ENCODE assay signal across 8 mouse cellular contexts in genomic region chr3:135581606-135582117, GRCm38 (mm10).
A peak's percentile ranks its signal among the peaks of the same experiment; 100 is the strongest.
DNase-seq lines count a peak whose midpoint lies in the region; ATAC-seq and TF ChIP-seq lines count a peak whose summit lies in the region.

No protein-coding gene starts in this region.

- peak; percentile 74 for TF ChIP-seq CTCF in heart, adult 2 months (IDR thresholded peaks at IDR 0.05)
- TF ChIP-seq CTCF in G1E (IDR thresholded peaks at IDR 0.05; ENCODE audit: low read depth, low read length), result no peak
- peak; percentile 86 for TF ChIP-seq CTCF in stomach, postnatal 0 days (IDR thresholded peaks at IDR 0.05; ENCODE audit: low read depth)

- H3K27ac ChIP-seq in heart, adult 2 months, result no peak overlapping the region
- H3K27ac ChIP-seq in stomach, postnatal 0 days (replicated peaks), result no peak overlapping the region

- no peaks in the 10 kb centered on the region for H3K27me3 ChIP-seq in heart, adult 2 months (ENCODE audit: control insufficient read depth, insufficient read depth, low read length)
- H3K27me3 ChIP-seq in G1E (ENCODE audit: insufficient read depth, low read length), result peaks cover 11% of the 10 kb centered on the region; the same call in 1 of the 2 replicates
- no peaks in the 10 kb centered on the region for H3K27me3 ChIP-seq in stomach, postnatal 0 days (ENCODE audit: control insufficient read depth, insufficient read depth, low read length)

- peak; percentile 76 for TF ChIP-seq EP300 in heart, adult 2 months (IDR thresholded peaks at IDR 0.05; ENCODE audit: insufficient read depth, low read depth, low read length)
- TF ChIP-seq EP300 in stomach, postnatal 0 days (optimal IDR thresholded peaks at IDR 0.05), result no peak

- H3K79me2 ChIP-seq in heart, adult 2 months (replicated peaks; ENCODE audit: control insufficient read depth, insufficient read depth, low read length), result no peaks in the 10 kb centered on the region

- H3K4me3 ChIP-seq in heart, adult 2 months, result no peak overlapping the region
- H3K4me3 ChIP-seq in G1E (ENCODE audit: low read depth, low read length), result no peak overlapping the region
- H3K4me3 ChIP-seq in stomach, postnatal 0 days (ENCODE audit: low read depth, low read length), result no peak overlapping the region

- peaks cover 2% of the 10 kb centered on the region; the same call in 1 of the 2 replicates for H3K36me3 ChIP-seq in heart, adult 2 months (ENCODE audit: control insufficient read depth, insufficient read depth, low read length)
- peaks cover 15% of the 10 kb centered on the region for H3K36me3 ChIP-seq in G1E (replicated peaks)
- peaks cover 6% of the 10 kb centered on the region; the same call in 1 of the 2 replicates for H3K36me3 ChIP-seq in stomach, postnatal 0 days (ENCODE audit: control insufficient read depth, insufficient read depth, low read length)

- TF ChIP-seq POLR2A in heart, adult 2 months (IDR thresholded peaks at IDR 0.05; ENCODE audit: insufficient read depth, low read depth, low read length), result 0 out of 2 replicates have a peak, but pooled peaks have one; percentile 17

- H3K4me1 ChIP-seq in heart, adult 2 months (ENCODE audit: control insufficient read depth, insufficient read depth, low read length), result peaks cover 12% of the 10 kb centered on the region
- peaks cover 40% of the 10 kb centered on the region for H3K4me1 ChIP-seq in G1E (ENCODE audit: insufficient read depth, low read depth, low read length)
- no peaks in the 10 kb centered on the region; the same call in 1 of the 2 replicates for H3K4me1 ChIP-seq in stomach, postnatal 0 days (replicated peaks; ENCODE audit: control insufficient read depth, insufficient read depth)

- H3K9me3 ChIP-seq in G1E (replicated peaks), result peaks cover 3% of the 10 kb centered on the region; the same call in 1 of the 2 replicates
- no peaks in the 10 kb centered on the region for H3K9me3 ChIP-seq in stomach, postnatal 0 days (ENCODE audit: control insufficient read depth, low read length)

- intact Hi-C loops in heart, adult 2 months (cut with DNase I), result loop anchor here (2.0 to 5.0 kb wide), 3 partner anchors 64 to 291 kb away; no protein-coding TSS in a partner anchor
- intact Hi-C loops in heart, postnatal 25 days (cut with DNase I), result loop anchor here (5.0 kb wide), 1 partner anchor 179 kb away; no protein-coding TSS in a partner anchor

- no peak overlapping the region for H3K4me2 ChIP-seq in stomach, postnatal 0 days (replicated peaks; ENCODE audit: low read depth)

- DNase-seq in heart, adult 2 months, result peak in 1 of 2 experiments; percentile 38
- no peak for DNase-seq in heart, postnatal 25 days (ENCODE audit: low spot score)
- peak; percentile 28 for DNase-seq in G1E (ENCODE audit: low spot score)
- DNase-seq in embryo, embryonic 9.5 days (ENCODE audit: extremely low spot score), result peak; percentile 55
- peak; percentile 43 for DNase-seq in lung, postnatal 14 days
- peak; percentile 45 for DNase-seq in stomach, postnatal 0 days (ENCODE audit: low spot score)
- no peak for DNase-seq in spleen, postnatal 14 days (ENCODE audit: low spot score in 2 of 2)

- ATAC-seq in G1E (ENCODE audit: extremely low read depth, insufficient number of reproducible peaks, low FRiP score, poor library complexity, severe bottlenecking), result no peak
- ATAC-seq in hematopoietic stem cell, adult 5-6 weeks (replicated peaks in 1 of 2; ENCODE audit: insufficient read depth in 1 of 2, low FRiP score in 2 of 2, low TSS enrichment in 1 of 2, low read depth in 1 of 2, poor library complexity in 2 of 2, severe bottlenecking in 2 of 2), result peak; percentile 82 to 91
- peak; percentile 56; the same call in 1 of the 2 replicates for ATAC-seq in stomach, postnatal 0 days (ENCODE audit: low FRiP score, low TSS enrichment)

- no peak overlapping the region for H3K9ac ChIP-seq in heart, adult 2 months (ENCODE audit: low read depth, low read length)
- no peak overlapping the region for H3K9ac ChIP-seq in stomach, postnatal 0 days (ENCODE audit: low read length)

- 28% methylated on average over 10 of the region's 10 CpGs for WGBS in heart, adult 2 months
- WGBS in stomach, postnatal 0 days, result 25% methylated on average over 10 of the region's 10 CpGs

Comparison
In these comparisons a context has a peak if more than half of its experiments do, and no peak if none do; other contexts are left out.
1. DNase-seq: peak in G1E (single experiment), embryo, embryonic 9.5 days (single experiment), lung, postnatal 14 days (single experiment) and stomach, postnatal 0 days (single experiment); none in heart, postnatal 25 days (single experiment) and spleen, postnatal 14 days (0 of 2).